Mouse (Mus musculus): Measurements from ENCODE around the gene Mknk1.
A peak's percentile ranks its signal among the peaks of the same experiment; 100 is the strongest.

Mknk1 gene

GRCm38 (mm10) chr4:115838696-115839641 lies at the start of gene Mknk1:
Gene Mknk1 (plus strand): TSS chr4:115839198.
- DNase-seq (ENCODE audit: low spot score): peak; percentile 97

GRCm38 (mm10) chr4:115790864-115791263 lies 48.1 kb upstream of the Mknk1 start:
- DNase-seq (ENCODE audit: low spot score): no peak

DNA sequence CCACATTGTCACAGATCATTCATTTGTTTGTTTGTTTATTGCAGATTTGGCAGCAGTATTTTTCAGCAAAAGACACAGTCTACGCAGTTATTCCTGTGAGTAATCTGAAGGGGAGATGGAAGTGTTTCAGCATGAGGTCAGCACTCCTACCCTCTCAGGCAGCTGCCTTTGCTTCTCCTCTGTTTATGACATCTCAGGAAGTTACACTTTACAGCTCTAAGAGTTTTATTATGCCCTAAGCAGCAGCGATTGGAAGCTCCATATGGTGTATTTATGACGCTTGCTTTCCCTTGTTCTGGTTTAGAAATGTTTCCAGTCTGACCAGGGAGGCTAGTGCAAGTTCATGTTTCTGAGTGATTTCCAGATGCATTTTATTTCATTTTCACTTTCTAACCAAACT lies 43.6 kb upstream of the Mknk1 start:
- DNase-seq (ENCODE audit: low spot score): no peak

- no peak for DNase-seq (ENCODE audit: low spot score)
These were observed 39.0 kb upstream of the Mknk1 start for GRCm38 (mm10) chr4:115799981-115800380.

GRCm38 (mm10) chr4:115812326-115812725 lies 26.7 kb upstream of the Mknk1 start:
- no peak for DNase-seq (ENCODE audit: low spot score)

DNA sequence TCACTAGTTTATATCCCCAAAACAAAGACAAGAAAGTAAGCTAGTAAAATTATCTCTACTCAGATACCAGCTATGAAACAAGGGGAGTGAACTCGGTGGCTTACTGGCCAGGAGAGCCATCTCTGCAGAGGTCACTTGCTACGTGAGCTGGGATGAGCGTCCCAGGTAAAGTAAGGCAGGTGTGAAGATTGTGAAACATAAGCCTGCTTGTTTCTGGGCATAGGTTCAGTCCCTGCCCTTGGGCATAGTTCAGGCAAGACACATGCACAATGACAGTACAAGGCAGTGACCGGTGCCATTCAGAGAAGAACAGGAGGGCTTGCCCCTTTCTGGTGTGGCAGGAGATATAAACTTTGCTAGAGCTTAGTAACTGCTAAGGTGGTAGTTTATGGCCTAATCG lies 23.4 kb upstream of the Mknk1 start:
- no peak for DNase-seq (ENCODE audit: low spot score)

- no peak for DNase-seq (ENCODE audit: low spot score)
These were observed 18.8 kb upstream of the Mknk1 start for GRCm38 (mm10) chr4:115820199-115820598.

DNA sequence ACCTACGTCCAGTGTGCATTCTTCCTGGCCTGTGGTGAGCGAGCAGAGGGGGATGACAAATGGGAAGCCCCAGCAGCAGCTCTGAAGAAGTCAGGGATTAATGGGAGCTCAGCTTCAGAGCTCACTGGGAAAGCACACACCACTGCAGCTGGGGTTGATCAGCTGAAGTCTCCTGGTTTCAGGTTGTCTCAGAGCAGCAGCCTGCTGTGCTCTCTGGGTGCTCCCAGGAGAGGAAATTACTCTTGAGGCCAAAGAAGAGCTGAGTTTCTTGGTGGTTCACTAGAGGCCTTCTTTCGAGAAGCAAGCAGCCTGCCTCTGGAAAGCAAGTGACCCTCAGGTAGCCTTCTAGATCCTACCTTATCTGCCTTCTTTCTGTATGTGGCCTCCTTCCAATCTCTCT lies 18.1 kb upstream of the Mknk1 start:
- no peak for DNase-seq (ENCODE audit: low spot score)

- DNase-seq (ENCODE audit: low spot score): no peak
These were observed 17.6 kb upstream of the Mknk1 start for GRCm38 (mm10) chr4:115821431-115821830.

- no peak for DNase-seq (ENCODE audit: low spot score)
These were observed 17.1 kb upstream of the Mknk1 start for GRCm38 (mm10) chr4:115821928-115822327.

DNA sequence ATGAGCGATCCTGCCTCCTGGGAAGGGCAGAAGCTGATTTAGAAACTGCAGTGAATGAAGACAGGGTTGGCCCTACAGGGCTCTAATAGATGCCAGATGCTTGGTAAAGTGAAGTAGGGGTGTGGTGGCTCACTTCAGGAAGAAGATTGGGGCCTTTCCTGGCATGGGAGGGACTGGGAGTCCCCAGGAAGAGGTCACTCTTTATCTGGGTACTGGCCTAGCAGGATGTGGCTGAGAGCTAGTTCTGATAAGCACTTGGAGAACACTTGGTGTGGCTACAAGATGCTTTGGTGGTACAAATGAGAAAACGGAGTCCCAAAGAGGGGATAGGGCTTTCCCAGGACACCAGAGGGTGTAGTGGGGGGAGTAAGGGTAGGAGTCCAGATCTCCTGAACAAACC lies 14.8 kb upstream of the Mknk1 start:
- DNase-seq (ENCODE audit: low spot score): no peak

DNA sequence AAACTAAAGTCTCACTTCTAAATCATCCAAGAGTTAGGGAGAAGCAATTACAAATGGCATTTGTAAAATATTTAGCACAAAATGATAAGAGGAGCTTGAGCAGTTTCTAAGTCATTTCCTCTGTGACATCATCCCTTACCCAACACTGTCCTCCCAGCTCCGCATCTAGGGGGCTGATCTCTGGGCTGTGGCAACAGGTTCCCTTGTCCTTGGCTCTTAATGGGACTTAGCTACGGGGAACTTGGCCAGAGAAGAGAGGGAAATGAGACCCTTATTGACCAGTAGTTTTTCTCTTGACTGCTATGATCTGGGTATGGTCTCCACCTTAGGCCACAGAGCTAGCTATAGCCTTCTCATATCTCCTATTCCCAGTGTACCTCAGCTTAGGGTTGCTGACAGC lies 13.7 kb upstream of the Mknk1 start:
- no peak for DNase-seq (ENCODE audit: low spot score)

- no peak for DNase-seq (ENCODE audit: low spot score)
These were observed 11.9 kb upstream of the Mknk1 start for GRCm38 (mm10) chr4:115827066-115827465.

- DNase-seq (ENCODE audit: low spot score): no peak
These were observed 11.5 kb upstream of the Mknk1 start for GRCm38 (mm10) chr4:115827535-115827887.

DNA sequence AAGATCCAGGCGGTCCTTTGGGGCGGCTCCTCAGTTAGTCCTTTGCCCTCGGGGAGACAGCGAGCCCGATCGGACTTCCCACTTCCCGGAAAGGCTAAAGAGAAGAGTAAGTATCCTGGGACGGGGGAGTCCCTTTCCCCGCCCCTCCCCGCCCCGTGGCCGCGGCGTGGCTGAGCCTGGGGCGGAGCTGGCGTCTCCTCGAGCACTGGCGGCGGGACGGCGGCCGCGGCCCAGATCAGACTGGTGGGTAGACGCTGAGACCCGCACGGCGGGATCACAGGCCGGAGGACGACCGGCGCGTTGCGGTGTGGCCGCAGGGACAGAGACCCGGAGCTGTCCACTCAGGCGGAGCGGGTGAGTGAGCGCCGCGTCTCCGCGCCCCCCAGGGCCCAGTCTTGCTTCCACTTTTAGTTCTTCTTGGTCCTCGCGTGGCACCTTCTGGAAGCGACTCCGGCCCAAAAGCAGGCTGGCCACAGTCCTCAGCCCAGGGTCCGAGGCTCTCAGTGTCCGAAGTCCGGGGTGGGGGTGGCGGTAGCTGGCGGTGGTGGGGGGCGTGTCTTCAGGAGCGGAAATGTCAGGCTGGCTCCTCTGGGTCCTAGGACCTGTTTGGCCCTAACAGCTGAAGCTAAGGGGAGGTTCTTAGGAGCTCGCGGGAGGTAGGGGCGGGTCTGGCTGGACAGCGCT lies 11.0 kb upstream of the Mknk1 start, which contains the start of gene Mob3c:
Gene Mob3c, plus strand, starts transcription at position 205 of the 684 bp plus-strand sequence.
- peak; percentile 91 for DNase-seq (ENCODE audit: low spot score)

DNA sequence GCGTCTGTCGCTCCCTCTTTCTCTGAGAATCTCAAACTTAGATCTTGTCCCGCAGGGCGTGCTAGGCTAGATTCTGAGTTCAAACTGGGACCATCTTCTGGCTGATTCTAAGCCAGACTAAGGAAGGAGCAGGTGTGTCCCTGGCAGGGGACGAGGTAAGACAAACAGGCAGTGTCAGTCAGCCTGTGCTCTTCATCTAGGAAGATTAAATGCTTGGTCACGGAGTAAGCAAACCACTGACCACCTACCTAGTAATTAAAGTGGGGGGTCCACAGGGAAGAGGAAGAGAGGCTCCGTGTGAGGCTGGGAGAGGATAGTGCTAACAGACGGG lies 10.5 kb upstream of the Mknk1 start:
- no peak for DNase-seq (ENCODE audit: low spot score)

GRCm38 (mm10) chr4:115830491-115830890 lies 8.5 kb upstream of the Mknk1 start:
- no peak for DNase-seq (ENCODE audit: low spot score)

- no peak for DNase-seq (ENCODE audit: low spot score)
These were observed 7.8 kb upstream of the Mknk1 start for GRCm38 (mm10) chr4:115831221-115831620.

DNA sequence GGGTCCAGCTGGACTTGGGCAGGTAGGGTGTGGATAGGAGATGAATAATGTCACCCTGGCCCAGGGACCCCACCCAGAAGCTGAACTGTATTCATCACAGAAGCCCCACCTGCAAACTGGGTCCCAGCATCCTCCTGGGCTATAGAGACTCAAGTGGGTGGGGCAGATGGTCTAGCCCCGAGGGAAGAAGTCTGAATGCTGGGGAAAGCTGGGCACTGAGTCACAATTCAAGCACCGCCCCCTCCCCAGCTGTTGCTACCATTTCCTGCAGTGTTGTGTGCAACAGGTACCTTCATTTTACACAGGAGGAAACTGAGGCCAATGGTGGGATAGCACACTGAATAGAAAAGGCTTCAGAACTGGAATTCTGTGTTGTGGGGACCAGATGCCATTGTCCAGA lies 7.0 kb upstream of the Mknk1 start:
- DNase-seq (ENCODE audit: low spot score): no peak

GRCm38 (mm10) chr4:115835576-115835975 lies 3.4 kb upstream of the Mknk1 start:
- DNase-seq (ENCODE audit: low spot score): no peak

- no peak for DNase-seq (ENCODE audit: low spot score)
These were observed 802 bp upstream of the Mknk1 start for GRCm38 (mm10) chr4:115838196-115838595.

DNA sequence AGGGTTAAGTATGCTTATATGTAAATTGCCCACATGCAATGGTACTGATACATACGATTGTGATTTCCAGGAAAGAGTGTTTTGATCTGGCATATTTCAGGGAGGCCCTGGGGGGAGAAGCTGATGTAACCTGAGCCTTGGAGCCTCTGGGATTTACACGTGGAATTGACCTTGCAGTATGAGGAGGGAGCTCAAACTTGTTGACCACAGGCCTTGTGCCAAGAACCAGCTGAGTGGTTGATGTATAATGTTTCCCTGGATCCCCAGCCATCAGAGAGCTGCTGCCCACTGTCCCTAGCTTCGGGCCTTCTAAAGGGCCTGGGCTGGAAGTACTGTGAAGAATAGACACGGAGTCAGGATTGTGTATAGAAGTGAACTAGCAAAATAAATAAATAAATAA lies 958 bp downstream of the Mknk1 start:
- DNase-seq (ENCODE audit: low spot score): no peak

DNA sequence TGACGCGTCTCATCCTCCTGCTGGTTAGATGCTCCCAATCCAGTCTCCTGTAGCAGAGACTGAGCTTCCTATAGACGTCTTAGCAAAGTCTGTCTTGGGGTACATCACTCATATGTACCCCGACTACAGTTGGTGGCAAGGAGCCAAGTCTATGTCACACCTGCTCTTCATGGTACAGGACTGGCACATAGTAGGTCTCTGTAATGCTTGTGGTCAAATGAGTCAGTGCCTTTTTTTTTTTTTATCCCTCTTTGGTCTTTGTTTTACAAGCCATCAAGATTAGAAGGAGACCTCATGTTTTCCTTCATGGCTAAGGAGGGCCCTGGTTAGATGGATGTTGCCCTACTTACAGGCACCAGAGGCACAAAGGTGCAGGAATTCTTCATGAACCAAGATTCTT lies 1.8 kb downstream of the Mknk1 start:
- no peak for DNase-seq (ENCODE audit: low spot score)

DNA sequence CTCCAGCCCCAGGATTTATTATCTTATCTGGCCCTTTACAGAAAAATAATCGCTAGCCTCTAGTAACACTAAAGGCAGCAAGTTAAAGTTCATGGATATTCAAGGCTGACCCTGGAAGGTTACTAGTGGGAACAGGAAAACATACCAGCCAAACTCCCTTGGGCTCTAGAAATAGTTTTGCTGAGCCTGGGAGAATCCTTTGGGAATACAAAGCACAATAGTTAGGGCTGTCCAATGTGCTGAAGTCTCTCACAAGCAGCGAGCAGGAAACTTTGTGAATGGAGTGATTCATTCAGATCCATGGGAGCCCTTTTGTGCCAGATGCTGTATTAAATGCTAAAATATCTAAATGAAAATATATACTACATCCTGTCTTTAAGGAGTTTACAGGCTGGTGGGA lies 7.7 kb downstream of the Mknk1 start:
- DNase-seq (ENCODE audit: low spot score): peak; percentile 42
